Mouse (Mus musculus): ENCODE data around the gene Abhd6. TPM values are rescaled to one million over a fixed set of nuclear protein-coding genes. Genes with fewer than 3 reads are reported as not detected.

Gene Abhd6
- 0.64 to 1.9 TPM (median 0.78 TPM) in 3 replicates for total RNA-seq (2017)

GRCm38 (mm10) chr14:8002432-8003092, at the start of gene Abhd6:
Gene Abhd6, plus strand, starts transcription at chr14:8002902.
- peak; percentile 52 for ATAC-seq (replicated peaks; ENCODE audit: insufficient number of reproducible peaks, low FRiP score, low TSS enrichment, poor library complexity, severe bottlenecking)

GRCm38 (mm10) chr14:7954071-7954471, 48.6 kb upstream of the Abhd6 start:
- no peak for ATAC-seq (replicated peaks; ENCODE audit: insufficient number of reproducible peaks, low FRiP score, low TSS enrichment, poor library complexity, severe bottlenecking)

- no peak for ATAC-seq (replicated peaks; ENCODE audit: insufficient number of reproducible peaks, low FRiP score, low TSS enrichment, poor library complexity, severe bottlenecking)
Observed at GRCm38 (mm10) chr14:7956427-7956826, 46.3 kb upstream of the Abhd6 start.

GRCm38 (mm10) chr14:7957049-7957448, 45.7 kb upstream of the Abhd6 start, which contains the start of gene Gm45521:
Gene Gm45521, plus strand, starts transcription at chr14:7957288.
- ATAC-seq (replicated peaks; ENCODE audit: insufficient number of reproducible peaks, low FRiP score, low TSS enrichment, poor library complexity, severe bottlenecking): no peak

GRCm38 (mm10) chr14:7960616-7961015, 42.1 kb upstream of the Abhd6 start:
- no peak for ATAC-seq (replicated peaks; ENCODE audit: insufficient number of reproducible peaks, low FRiP score, low TSS enrichment, poor library complexity, severe bottlenecking)

- no peak for ATAC-seq (replicated peaks; ENCODE audit: insufficient number of reproducible peaks, low FRiP score, low TSS enrichment, poor library complexity, severe bottlenecking)
Observed at GRCm38 (mm10) chr14:7961714-7962113, 41.0 kb upstream of the Abhd6 start.

- no peak for ATAC-seq (replicated peaks; ENCODE audit: insufficient number of reproducible peaks, low FRiP score, low TSS enrichment, poor library complexity, severe bottlenecking)
Observed at GRCm38 (mm10) chr14:7962626-7963025, 40.1 kb upstream of the Abhd6 start.

- no peak for ATAC-seq (replicated peaks; ENCODE audit: insufficient number of reproducible peaks, low FRiP score, low TSS enrichment, poor library complexity, severe bottlenecking)
Observed at GRCm38 (mm10) chr14:7963160-7963559, 39.5 kb upstream of the Abhd6 start.

- ATAC-seq (replicated peaks; ENCODE audit: insufficient number of reproducible peaks, low FRiP score, low TSS enrichment, poor library complexity, severe bottlenecking): peak; percentile 67; the same call in 1 of the 2 replicates
Observed at GRCm38 (mm10) chr14:7964219-7964889, 38.3 kb upstream of the Abhd6 start.

GRCm38 (mm10) chr14:7971889-7972493, 30.7 kb upstream of the Abhd6 start:
- ATAC-seq (replicated peaks; ENCODE audit: insufficient number of reproducible peaks, low FRiP score, low TSS enrichment, poor library complexity, severe bottlenecking): no peak

GRCm38 (mm10) chr14:7974643-7975042, 28.1 kb upstream of the Abhd6 start:
- ATAC-seq (replicated peaks; ENCODE audit: insufficient number of reproducible peaks, low FRiP score, low TSS enrichment, poor library complexity, severe bottlenecking): no peak

- no peak for ATAC-seq (replicated peaks; ENCODE audit: insufficient number of reproducible peaks, low FRiP score, low TSS enrichment, poor library complexity, severe bottlenecking)
Observed at GRCm38 (mm10) chr14:7975177-7975576, 27.5 kb upstream of the Abhd6 start.

- ATAC-seq (replicated peaks; ENCODE audit: insufficient number of reproducible peaks, low FRiP score, low TSS enrichment, poor library complexity, severe bottlenecking): no peak
Observed at GRCm38 (mm10) chr14:7977471-7977870, 25.2 kb upstream of the Abhd6 start.

- ATAC-seq (replicated peaks; ENCODE audit: insufficient number of reproducible peaks, low FRiP score, low TSS enrichment, poor library complexity, severe bottlenecking): no peak
Observed at GRCm38 (mm10) chr14:7978183-7978582, 24.5 kb upstream of the Abhd6 start.

GRCm38 (mm10) chr14:7981226-7981625, 21.5 kb upstream of the Abhd6 start:
- ATAC-seq (replicated peaks; ENCODE audit: insufficient number of reproducible peaks, low FRiP score, low TSS enrichment, poor library complexity, severe bottlenecking): no peak

GRCm38 (mm10) chr14:7986913-7987312, 15.8 kb upstream of the Abhd6 start:
- peak; percentile 63 for ATAC-seq (replicated peaks; ENCODE audit: insufficient number of reproducible peaks, low FRiP score, low TSS enrichment, poor library complexity, severe bottlenecking)

- no peak for ATAC-seq (replicated peaks; ENCODE audit: insufficient number of reproducible peaks, low FRiP score, low TSS enrichment, poor library complexity, severe bottlenecking)
Observed at GRCm38 (mm10) chr14:7989371-7989770, 13.3 kb upstream of the Abhd6 start.

GRCm38 (mm10) chr14:7989961-7990360, 12.7 kb upstream of the Abhd6 start:
- ATAC-seq (replicated peaks; ENCODE audit: insufficient number of reproducible peaks, low FRiP score, low TSS enrichment, poor library complexity, severe bottlenecking): no peak

GRCm38 (mm10) chr14:7991108-7991776, 11.5 kb upstream of the Abhd6 start:
- no peak for ATAC-seq (replicated peaks; ENCODE audit: insufficient number of reproducible peaks, low FRiP score, low TSS enrichment, poor library complexity, severe bottlenecking)
